ENCODE assay signal across 8 mouse cellular contexts in the genomic region with DNA sequence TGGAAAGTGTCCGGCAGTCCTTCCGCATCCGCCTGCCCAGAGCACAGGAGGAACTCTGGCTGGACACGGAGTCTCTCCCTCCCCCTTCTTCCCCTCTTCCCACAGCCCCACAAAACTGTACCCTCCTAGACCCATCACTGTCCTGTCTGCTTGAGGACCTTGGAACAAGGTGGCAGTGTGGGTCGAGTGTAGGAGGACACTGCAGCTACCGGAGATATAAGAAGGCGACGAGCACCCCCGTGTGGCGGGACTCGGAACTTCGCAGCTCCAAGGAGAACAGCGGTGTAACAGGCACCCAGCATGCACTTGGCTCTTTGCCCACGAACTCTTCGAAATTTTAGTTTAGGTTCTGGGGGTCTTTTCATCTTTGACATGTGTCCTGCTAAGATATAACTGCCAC. TPM values are rescaled to one million over a fixed set of nuclear protein-coding genes. Genes with fewer than 3 reads are reported as not detected.
A peak's percentile ranks its signal among the peaks of the same experiment; 100 is the strongest.
DNase-seq lines count a peak whose midpoint lies in the region; ATAC-seq and TF ChIP-seq lines count a peak whose summit lies in the region.

No protein-coding gene starts in this region.

- DNase-seq in gastrocnemius, postnatal 10 days, result peak; percentile 91
- DNase-seq in induced T-regulatory cell, adult 2 months (ENCODE audit: low read depth), result peak; percentile 87
- DNase-seq in left cerebral cortex, postnatal 10 days (ENCODE audit: extremely low spot score in 1 of 2, low spot score in 2 of 2), result peak; percentile 73 to 88
- peak; percentile 85 to 90 for DNase-seq in right cerebral cortex, postnatal 10 days (ENCODE audit: low spot score in 2 of 2)
- peak; percentile 87 for DNase-seq in urinary bladder, postnatal 25 days (ENCODE audit: low spot score)

- H3K4me1 ChIP-seq in cortical plate, adult 2 months (ENCODE audit: control insufficient read depth, insufficient read depth, low read length), result no peaks in the 10 kb centered on the region

- TF ChIP-seq CTCF in cortical plate, adult 2 months (IDR thresholded peaks at IDR 0.05; ENCODE audit: extremely low read depth, insufficient read depth, low read length), result peak; percentile 88

- peak; percentile 78 for ATAC-seq in activated CD4-positive, CD25-positive, alpha-beta regulatory T cell, adult 4 months
- ATAC-seq in megakaryocyte progenitor cell, adult 5-6 weeks (replicated peaks; ENCODE audit: poor library complexity), result peak; percentile 92

- intact Hi-C loops in left cerebral cortex, postnatal 10 days (cut with DNase I), result loop anchor here (5.0 to 10.0 kb wide), 2 partner anchors 110 to 142 kb away; no protein-coding TSS in a partner anchor

- H3K27ac ChIP-seq in cortical plate, adult 2 months (ENCODE audit: insufficient read depth, low read length), result no peak overlapping the region

- H3K4me3 ChIP-seq in cortical plate, adult 2 months (ENCODE audit: insufficient read depth, low read length), result no peak overlapping the region

- TF ChIP-seq POLR2A in cortical plate, adult 2 months (IDR thresholded peaks at IDR 0.05; ENCODE audit: extremely low read depth, insufficient read depth, low read length), result no peak

RNA-seq across cellular contexts. Expression of a gene that starts 23.0 kb away (rescaled TPM):
- polyA plus RNA-seq in activated CD4-positive, CD25-positive, alpha-beta regulatory T cell, adult 4 months (2017; shearing (Covaris generic)), result under 1 TPM in 1 of 2 experiments, not detected in 1; 0.06 TPM
- polyA plus RNA-seq in cortical plate, adult 2 months (2012; rRNA removed), result 8.6 and 8.7 TPM in 2 replicates
- 10 to 100 TPM; 25.1 to 32.5 TPM for total RNA-seq in gastrocnemius, postnatal 10 days (2021)
- 10 to 100 TPM; 28.2 to 31.9 TPM for total RNA-seq in left cerebral cortex, postnatal 10 days (2021)
- total RNA-seq in megakaryocyte progenitor cell, adult 5-6 weeks (2015), result 6.1 and 7.2 TPM in 2 replicates
- total RNA-seq in megakaryocyte progenitor cell, adult 5-6 weeks (2017), result 1.7 and 2.4 TPM in 2 replicates

RNA-seq across cellular contexts. Expression of a gene that starts 24.7 kb away (rescaled TPM):
- polyA plus RNA-seq in activated CD4-positive, CD25-positive, alpha-beta regulatory T cell, adult 4 months (2017; shearing (Covaris generic)), result not detected
- polyA plus RNA-seq in cortical plate, adult 2 months (2012; rRNA removed), result 3.0 and 3.5 TPM in 2 replicates
- total RNA-seq in gastrocnemius, postnatal 10 days (2021), result not detected
- total RNA-seq in left cerebral cortex, postnatal 10 days (2021), result 1 to 10 TPM; 1.9 to 2.1 TPM
- total RNA-seq in megakaryocyte progenitor cell, adult 5-6 weeks (2015), result not detected in 2 replicates
- total RNA-seq in megakaryocyte progenitor cell, adult 5-6 weeks (2017), result not detected in 2 replicates

RNA-seq across cellular contexts. Expression of a gene that starts 28.3 kb away (rescaled TPM):
- 100 to 1,000 TPM in 1 of 2 experiments, 1 to 10 TPM in 1; 8.9 to 339 TPM for polyA plus RNA-seq in activated CD4-positive, CD25-positive, alpha-beta regulatory T cell, adult 4 months (2017; shearing (Covaris generic))
- polyA plus RNA-seq in cortical plate, adult 2 months (2012; rRNA removed), result 389 and 531 TPM in 2 replicates
- 1,000 to 10,000 TPM in 1 of 2 experiments, 100 to 1,000 TPM in 1; 662 to 1,092 TPM for total RNA-seq in gastrocnemius, postnatal 10 days (2021)
- 100 to 1,000 TPM; 384 to 756 TPM for total RNA-seq in left cerebral cortex, postnatal 10 days (2021)
- 26.3 and 54.4 TPM in 2 replicates for total RNA-seq in megakaryocyte progenitor cell, adult 5-6 weeks (2015)
- total RNA-seq in megakaryocyte progenitor cell, adult 5-6 weeks (2017), result 25.3 and 31.4 TPM in 2 replicates

RNA-seq across cellular contexts. Expression of a gene that starts 37.8 kb away (rescaled TPM):
- not detected for polyA plus RNA-seq in activated CD4-positive, CD25-positive, alpha-beta regulatory T cell, adult 4 months (2017; shearing (Covaris generic))
- polyA plus RNA-seq in cortical plate, adult 2 months (2012; rRNA removed), result 1.9 and 2.1 TPM in 2 replicates
- total RNA-seq in gastrocnemius, postnatal 10 days (2021), result under 1 TPM in 1 of 2 experiments, not detected in 1; 0.79 TPM
- 1 to 10 TPM; 2.9 to 3.3 TPM for total RNA-seq in left cerebral cortex, postnatal 10 days (2021)
- total RNA-seq in megakaryocyte progenitor cell, adult 5-6 weeks (2015), result not detected in 2 replicates
- total RNA-seq in megakaryocyte progenitor cell, adult 5-6 weeks (2017), result not detected in 2 replicates

RNA-seq across cellular contexts. Expression of a gene that starts 41.3 kb away (rescaled TPM):
- 100 to 1,000 TPM in 1 of 2 experiments, 1 to 10 TPM in 1; 4.6 to 196 TPM for polyA plus RNA-seq in activated CD4-positive, CD25-positive, alpha-beta regulatory T cell, adult 4 months (2017; shearing (Covaris generic))
- polyA plus RNA-seq in cortical plate, adult 2 months (2012; rRNA removed), result 139 and 197 TPM in 2 replicates
- 1,000 to 10,000 TPM in 1 of 2 experiments, 100 to 1,000 TPM in 1; 968 to 1,389 TPM for total RNA-seq in gastrocnemius, postnatal 10 days (2021)
- 100 to 1,000 TPM; 406 to 790 TPM for total RNA-seq in left cerebral cortex, postnatal 10 days (2021)
- total RNA-seq in megakaryocyte progenitor cell, adult 5-6 weeks (2015), result 14.0 and 28.9 TPM in 2 replicates
- total RNA-seq in megakaryocyte progenitor cell, adult 5-6 weeks (2017), result 9.4 and 10.0 TPM in 2 replicates

Comparison
In these comparisons a context has a peak if more than half of its experiments do, and no peak if none do; other contexts are left out.
1. RNA of a gene that starts 28.3 kb away (total RNA-seq): 662 to 1,092 TPM in gastrocnemius, postnatal 10 days and 384 to 756 TPM in left cerebral cortex, postnatal 10 days; 25.3 to 54.4 TPM in megakaryocyte progenitor cell, adult 5-6 weeks; every median in the first group is over 4 times any median in the second.
2. Peak in every context shown above with its lines, with median percentiles within 50 percentile points of each other: DNase-seq.